Mouse (Mus musculus) kidney, postnatal 0 days (tissue): ENCODE data around the gene Grik4. TPM values are rescaled to one million over a fixed set of nuclear protein-coding genes. Genes with fewer than 3 reads are reported as not detected.

Experiments
- ATAC-seq: fragments of 200-750 bp; cut with Nextera tagmentation; replicated peaks from 2 replicates; pipeline ENCODE4 v1.8.0; 2017; ENCODE audit warnings: low read depth, moderate number of reproducible peaks, moderate TSS enrichment, moderate library complexity; ENCODE audit not compliant: low FRiP score
- DNase-seq: peaks from one replicate; pipeline ENCODE4 v3.0.0-alpha.2; 2016; ENCODE audit warnings: low spot score
- H3K27ac ChIP-seq: fragments of 300-500 bp; sonication (generic); 2 replicates; pipeline ENCODE4 v1.5.1; 2014; ENCODE audit warnings: mild to moderate bottlenecking
- H3K27me3 ChIP-seq: fragments of 300-500 bp; sonication (generic); 2 replicates; pipeline ENCODE4 v1.6.1; 2014; ENCODE audit warnings: low read length, mixed read lengths; ENCODE audit not compliant: insufficient read depth
- H3K36me3 ChIP-seq: fragments of 300-500 bp; sonication (generic); 2 replicates; pipeline ENCODE4 v1.6.1; 2014; ENCODE audit warnings: low read length, mixed read lengths; ENCODE audit not compliant: insufficient read depth
- H3K4me1 ChIP-seq: fragments of 300-500 bp; sonication (generic); replicated peaks from 2 replicates; pipeline ENCODE4 v1.6.1; 2014; ENCODE audit warnings: antibody characterized with exemption, low read length, mixed read lengths; ENCODE audit not compliant: insufficient read depth
- H3K4me2 ChIP-seq: fragments of 300-500 bp; sonication (generic); 2 replicates; pipeline ENCODE4 v1.6.1; 2014; ENCODE audit warnings: mild to moderate bottlenecking, low read length, moderate library complexity, mixed read lengths
- H3K4me3 ChIP-seq: fragments of 300-500 bp; sonication (generic); replicated peaks from 2 replicates; pipeline ENCODE4 v1.5.1; 2014; ENCODE audit warnings: low read depth, low read length
- H3K9ac ChIP-seq: fragments of 300-500 bp; sonication (generic); 2 replicates; pipeline ENCODE4 v1.6.1; 2014; ENCODE audit warnings: low read depth, low read length
- H3K9me3 ChIP-seq: fragments of 300-500 bp; sonication (generic); replicated peaks from 2 replicates; pipeline ENCODE4 v1.6.1; 2016; ENCODE audit warnings: low read length, inconsistent platforms, mixed read lengths
- CTCF ChIP-seq: IDR thresholded peaks from 2 replicates; pipeline ENCODE4 v1.5.1; 2016; ENCODE audit warnings: antibody characterized with exemption, low read depth, mild to moderate bottlenecking, moderate library complexity
- WGBS: fragments of 180-500 bp; shearing (Covaris S2); extraction: QIAGEN DNeasy Blood & Tissue Kit; methylation state at CpG from one replicate; pipeline ENCODE4 v1.1.7; 2014; 5-methylcytosine and 5-hydroxymethylcytosine counted together
- polyA plus RNA-seq: library from polyadenylated mRNA; unstranded; fragments of >200 nt; fragmentation: Nextera tagmentation; extraction: Ambion mirVana; gene quantifications from 2 replicates; pipeline ENCODE4 v1.2.1, GENCODE M21; 2015

Grik4 gene
- polyA plus RNA-seq, 1 experiment from 2014 or later, result 2.0 TPM

- Histone ChIP-seq H3K4me3 (no peak overlapping the region), H3K27ac (no peak overlapping the region), H3K4me1 (no peaks in the 10 kb centered on the region), H3K27me3 (no peaks in the 10 kb centered on the region), H3K4me2 (no peak overlapping the region), H3K9me3 (no peaks in the 10 kb centered on the region), H3K36me3 (no peaks in the 10 kb centered on the region), H3K9ac (no peak overlapping the region)
- TF ChIP-seq CTCF, result no peak
- no peak for ATAC-seq
- DNase-seq, result no peak
- 86% methylated on average over 7 of the region's 7 CpGs for WGBS
Observed at GRCm38 (mm10) chr9:42917911-42918310, 26.4 kb downstream of the Grik4 start.

- Histone ChIP-seq H3K4me3 (no peak overlapping the region), H3K4me1 (peaks cover 10% of the 10 kb centered on the region), H3K36me3 (no peaks in the 10 kb centered on the region), H3K27me3 (no peaks in the 10 kb centered on the region), H3K4me2 (no peak overlapping the region), H3K9me3 (no peaks in the 10 kb centered on the region), H3K27ac (no peak overlapping the region), H3K9ac (no peak overlapping the region)
- DNase-seq (no peak), ATAC-seq (no peak)
- no peak for TF ChIP-seq CTCF
- WGBS, result 93% methylated on average over 2 of the region's 2 CpGs
Observed at GRCm38 (mm10) chr9:42913201-42913600, 31.1 kb downstream of the Grik4 start.

- ATAC-seq (peak; percentile 60), DNase-seq (peak; percentile 90)
- peak overlapping the region; percentile 73 for H3K27ac ChIP-seq
- no peak for TF ChIP-seq CTCF
- peaks cover 16% of the 10 kb centered on the region for H3K4me1 ChIP-seq
- no peaks in the 10 kb centered on the region for H3K27me3 ChIP-seq
- H3K36me3 ChIP-seq, result no peaks in the 10 kb centered on the region
- H3K9ac ChIP-seq, result no peak overlapping the region
- peak overlapping the region; percentile 18; the same call in 1 of the 2 replicates for H3K4me2 ChIP-seq
- 12% methylated on average over 8 of the region's 8 CpGs for WGBS
- no peak overlapping the region for H3K4me3 ChIP-seq
- H3K9me3 ChIP-seq, result no peaks in the 10 kb centered on the region
Observed at GRCm38 (mm10) chr9:42908657-42909313, 35.5 kb downstream of the Grik4 start.

- Histone ChIP-seq H3K4me3 (no peak overlapping the region), H3K4me1 (peaks cover 16% of the 10 kb centered on the region), H3K27me3 (no peaks in the 10 kb centered on the region), H3K9ac (no peak overlapping the region), H3K36me3 (no peaks in the 10 kb centered on the region), H3K4me2 (no peak overlapping the region), H3K9me3 (no peaks in the 10 kb centered on the region), H3K27ac (no peak overlapping the region)
- ATAC-seq (no peak), DNase-seq (no peak)
- TF ChIP-seq CTCF, result no peak
- 58% methylated on average over 3 of the region's 3 CpGs for WGBS
Observed at GRCm38 (mm10) chr9:42906995-42907394, 37.3 kb downstream of the Grik4 start.

- H3K27me3 ChIP-seq, result no peaks in the 10 kb centered on the region
- ATAC-seq (0 out of 2 replicates have a peak, but pooled peaks have one; percentile 12), DNase-seq (no peak)
- H3K4me1 ChIP-seq, result peaks cover 13% of the 10 kb centered on the region; the same call in 1 of the 2 replicates
- H3K4me2 ChIP-seq, result peak overlapping the region; percentile 91
- H3K27ac ChIP-seq, result no peak overlapping the region
- no peaks in the 10 kb centered on the region for H3K9me3 ChIP-seq
- 20% methylated on average over 11 of the region's 11 CpGs for WGBS
- 0 out of 2 replicates have a peak overlapping the region, but pooled peaks have one; percentile 41 for H3K9ac ChIP-seq
- H3K36me3 ChIP-seq, result no peaks in the 10 kb centered on the region
- TF ChIP-seq CTCF, result no peak
- H3K4me3 ChIP-seq, result peak overlapping the region; percentile 47
Observed at GRCm38 (mm10) chr9:42898091-42898591, 46.2 kb downstream of the Grik4 start.

- Histone ChIP-seq H3K4me1 (peaks cover 13% of the 10 kb centered on the region; the same call in 1 of the 2 replicates), H3K27me3 (no peaks in the 10 kb centered on the region), H3K9ac (peak overlapping the region; percentile 41), H3K36me3 (no peaks in the 10 kb centered on the region), H3K4me3 (peak overlapping the region; percentile 47), H3K27ac (no peak overlapping the region), H3K4me2 (peak overlapping the region; percentile 91), H3K9me3 (no peaks in the 10 kb centered on the region)
- peak; percentile 50 for DNase-seq
- ATAC-seq, result peak; percentile 58
- TF ChIP-seq CTCF, result no peak
- 1% methylated on average over 51 of the region's 52 CpGs for WGBS
Observed at GRCm38 (mm10) chr9:42897361-42898051, 46.8 kb downstream of the Grik4 start.
